Mouse (Mus musculus) kidney, postnatal 0 days (tissue): Measurements from ENCODE around the gene Aff1. TPM values are rescaled to one million over a fixed set of nuclear protein-coding genes. Genes with fewer than 3 reads are reported as not detected.

ENCODE experiments used
- ATAC-seq: fragments of 200-750 bp; cut with Nextera tagmentation; replicated peaks from 2 replicates; pipeline ENCODE4 v1.8.0; 2017; ENCODE audit warnings: low read depth, moderate number of reproducible peaks, moderate TSS enrichment, moderate library complexity; ENCODE audit not compliant: low FRiP score
- DNase-seq: peaks from one replicate; pipeline ENCODE4 v3.0.0-alpha.2; 2016; ENCODE audit warnings: low spot score
- H3K27ac ChIP-seq: fragments of 300-500 bp; sonication (generic); 2 replicates; pipeline ENCODE4 v1.5.1; 2014; ENCODE audit warnings: mild to moderate bottlenecking
- H3K27me3 ChIP-seq: fragments of 300-500 bp; sonication (generic); 2 replicates; pipeline ENCODE4 v1.6.1; 2014; ENCODE audit warnings: low read length, mixed read lengths; ENCODE audit not compliant: insufficient read depth
- H3K36me3 ChIP-seq: fragments of 300-500 bp; sonication (generic); 2 replicates; pipeline ENCODE4 v1.6.1; 2014; ENCODE audit warnings: low read length, mixed read lengths; ENCODE audit not compliant: insufficient read depth
- H3K4me1 ChIP-seq: fragments of 300-500 bp; sonication (generic); replicated peaks from 2 replicates; pipeline ENCODE4 v1.6.1; 2014; ENCODE audit warnings: antibody characterized with exemption, low read length, mixed read lengths; ENCODE audit not compliant: insufficient read depth
- H3K4me2 ChIP-seq: fragments of 300-500 bp; sonication (generic); 2 replicates; pipeline ENCODE4 v1.6.1; 2014; ENCODE audit warnings: mild to moderate bottlenecking, low read length, moderate library complexity, mixed read lengths
- H3K4me3 ChIP-seq: fragments of 300-500 bp; sonication (generic); replicated peaks from 2 replicates; pipeline ENCODE4 v1.5.1; 2014; ENCODE audit warnings: low read depth, low read length
- H3K9ac ChIP-seq: fragments of 300-500 bp; sonication (generic); 2 replicates; pipeline ENCODE4 v1.6.1; 2014; ENCODE audit warnings: low read depth, low read length
- H3K9me3 ChIP-seq: fragments of 300-500 bp; sonication (generic); replicated peaks from 2 replicates; pipeline ENCODE4 v1.6.1; 2016; ENCODE audit warnings: low read length, inconsistent platforms, mixed read lengths
- CTCF ChIP-seq: IDR thresholded peaks from 2 replicates; pipeline ENCODE4 v1.5.1; 2016; ENCODE audit warnings: antibody characterized with exemption, low read depth, mild to moderate bottlenecking, moderate library complexity
- WGBS: fragments of 180-500 bp; shearing (Covaris S2); extraction: QIAGEN DNeasy Blood & Tissue Kit; methylation state at CpG from one replicate; pipeline ENCODE4 v1.1.7; 2014; 5-methylcytosine and 5-hydroxymethylcytosine counted together
- polyA plus RNA-seq: library from polyadenylated mRNA; unstranded; fragments of >200 nt; fragmentation: Nextera tagmentation; extraction: Ambion mirVana; gene quantifications from 2 replicates; pipeline ENCODE4 v1.2.1, GENCODE M21; 2015

Aff1 gene
- polyA plus RNA-seq, 1 experiment from 2014 or later = 14.3 TPM

DNA sequence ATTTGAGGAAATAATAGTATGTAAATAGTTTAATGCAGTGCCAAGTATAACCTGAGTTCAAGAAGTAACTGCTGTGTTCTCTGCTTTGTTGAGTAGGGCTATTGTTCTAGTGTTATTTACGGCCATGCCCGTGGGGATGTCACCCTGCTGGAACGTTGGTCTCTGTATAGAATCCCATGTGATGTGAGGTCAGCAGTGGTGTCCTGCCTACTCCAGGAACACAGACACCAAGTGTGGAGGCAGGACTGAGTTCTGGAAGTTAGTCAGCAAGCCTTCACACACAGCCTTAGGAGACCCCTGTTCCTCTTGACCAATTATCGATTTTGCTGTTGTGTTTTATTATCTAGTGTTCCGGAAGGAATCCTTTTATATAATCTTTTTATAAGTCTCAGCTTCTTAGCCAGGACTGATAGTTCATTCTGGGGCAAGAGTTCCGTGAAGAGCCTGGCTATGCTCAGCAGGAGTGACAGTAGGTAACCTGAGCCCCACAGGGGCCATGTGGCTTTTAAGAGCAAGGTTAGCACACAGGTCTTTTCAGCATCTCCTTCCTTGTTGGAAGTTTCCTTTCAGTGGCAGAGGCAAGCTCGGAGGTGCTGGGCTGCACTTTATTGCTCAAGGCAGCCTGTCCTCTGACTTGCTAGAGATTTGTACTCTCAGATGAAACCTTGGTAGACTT is 115.6 kb downstream of the Aff1 start:
- Histone ChIP-seq H3K4me1 (peaks cover 19% of the 10 kb centered on the region), H3K4me3 (no peak overlapping the region), H3K4me2 (no peak overlapping the region), H3K9ac (no peak overlapping the region), H3K9me3 (no peaks in the 10 kb centered on the region), H3K27me3 (no peaks in the 10 kb centered on the region), H3K36me3 (no peaks in the 10 kb centered on the region), H3K27ac (no peak overlapping the region)
- DNase-seq (no peak), ATAC-seq (no peak)
- WGBS = 42% methylated on average over 7 of the region's 7 CpGs
- TF ChIP-seq CTCF = no peak

DNA sequence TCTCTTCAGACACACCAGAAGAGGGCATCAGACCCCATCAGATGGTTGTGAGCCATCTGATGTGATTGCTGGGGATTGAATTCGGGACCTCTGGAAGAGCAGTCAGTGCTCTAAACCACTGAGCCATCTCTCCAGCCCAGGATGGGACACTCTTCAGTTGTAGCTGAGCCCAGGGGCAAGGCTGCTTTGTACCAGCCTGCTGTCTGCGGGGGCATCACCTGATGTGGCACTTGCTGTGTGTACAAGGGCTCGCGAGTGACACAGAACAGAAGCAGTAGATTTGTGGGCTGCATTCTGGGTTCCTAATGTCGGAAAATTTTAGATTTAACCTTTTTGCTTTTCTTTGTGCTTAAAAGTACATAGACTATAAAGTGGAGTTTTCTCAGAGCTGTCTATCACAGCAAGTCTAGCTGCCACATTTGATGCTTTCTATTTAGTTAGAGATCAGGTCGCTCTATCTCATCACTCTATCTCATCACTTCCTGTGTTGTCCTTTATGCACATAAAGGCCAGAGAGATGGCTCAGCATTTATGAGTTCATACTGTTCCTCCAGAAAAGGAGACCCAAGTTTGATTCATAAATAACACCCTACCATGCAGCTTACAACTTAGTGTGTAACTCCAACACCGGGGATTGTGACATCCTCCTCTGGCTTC is 117.6 kb downstream of the Aff1 start:
- 88% methylated on average over 7 of the region's 7 CpGs for WGBS
- TF ChIP-seq CTCF = no peak
- H3K4me3 ChIP-seq = no peak overlapping the region
- H3K9me3 ChIP-seq = no peaks in the 10 kb centered on the region
- no peak for DNase-seq
- no peak overlapping the region for H3K9ac ChIP-seq
- H3K27ac ChIP-seq = no peak overlapping the region
- H3K4me2 ChIP-seq = no peak overlapping the region
- peaks cover 15% of the 10 kb centered on the region for H3K4me1 ChIP-seq
- no peaks in the 10 kb centered on the region for H3K36me3 ChIP-seq
- no peak for ATAC-seq
- H3K27me3 ChIP-seq = no peaks in the 10 kb centered on the region

DNA sequence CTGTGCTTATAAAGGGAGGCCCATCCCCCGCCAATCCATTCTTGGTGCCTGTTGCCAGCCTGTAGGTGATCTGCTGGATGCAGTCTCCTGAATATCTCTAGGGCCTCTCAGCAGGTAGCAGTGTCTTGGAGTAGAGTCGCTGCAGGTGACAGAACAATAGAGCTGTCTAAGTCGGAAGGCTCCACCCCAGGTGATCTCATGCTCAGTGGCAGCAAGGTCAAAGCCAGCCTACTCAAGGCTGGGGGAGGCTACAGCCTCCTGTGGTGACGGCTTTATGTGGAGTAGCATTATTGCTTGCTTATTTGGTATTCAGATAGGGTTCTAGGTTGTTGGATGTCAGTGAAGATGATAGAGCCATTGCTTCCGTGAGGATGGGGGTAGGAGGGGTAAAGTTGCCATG is 121.1 kb downstream of the Aff1 start:
- no peak for TF ChIP-seq CTCF
- WGBS = 84% methylated on average over 5 of the region's 5 CpGs

DNA sequence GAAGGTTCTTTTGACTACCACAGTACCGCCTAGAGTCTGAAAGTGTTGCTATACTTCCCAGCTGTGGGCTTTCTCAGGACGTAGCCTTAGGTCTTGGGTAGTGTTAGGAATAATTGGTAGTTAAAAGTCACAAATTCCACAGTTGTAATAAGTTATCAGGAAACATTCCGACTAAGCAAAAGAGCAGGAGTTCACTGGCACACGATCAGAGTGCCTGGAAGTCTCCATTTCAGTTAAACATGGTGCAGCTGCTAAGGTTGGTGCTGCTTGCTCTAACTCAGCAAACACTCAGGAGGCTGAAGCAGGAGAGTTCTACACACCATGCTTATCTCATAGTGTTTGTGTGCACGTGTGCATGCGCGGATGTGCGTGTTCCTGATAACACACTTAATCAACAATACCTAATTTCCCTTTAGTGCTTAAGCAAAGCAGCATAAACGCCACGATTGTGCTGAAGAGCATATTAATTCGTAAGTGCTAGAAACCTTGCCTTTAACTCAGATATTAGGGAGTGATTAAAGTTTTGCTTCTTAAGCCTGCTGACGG is 121.9 kb downstream of the Aff1 start:
- no peak overlapping the region for H3K4me2 ChIP-seq
- no peak for DNase-seq
- H3K9ac ChIP-seq = no peak overlapping the region
- H3K4me1 ChIP-seq = peaks cover 3% of the 10 kb centered on the region; the same call in 1 of the 2 replicates
- no peaks in the 10 kb centered on the region for H3K9me3 ChIP-seq
- no peak for ATAC-seq
- 74% methylated on average over 12 of the region's 12 CpGs for WGBS
- H3K4me3 ChIP-seq = no peak overlapping the region
- TF ChIP-seq CTCF = no peak
- H3K36me3 ChIP-seq = 0 out of 2 replicates have a peak, but pooled peaks cover 5% of the 10 kb centered on the region
- H3K27me3 ChIP-seq = no peaks in the 10 kb centered on the region
- 0 out of 2 replicates have a peak overlapping the region, but pooled peaks have one; percentile 63 for H3K27ac ChIP-seq

More for the DNA sequence above, 121.1 kb downstream of the Aff1 start:
- Histone ChIP-seq H3K4me1 (peaks cover 3% of the 10 kb centered on the region; the same call in 1 of the 2 replicates), H3K27ac (no peak overlapping the region), H3K27me3 (no peaks in the 10 kb centered on the region), H3K4me2 (no peak overlapping the region), H3K4me3 (no peak overlapping the region), H3K9me3 (no peaks in the 10 kb centered on the region), H3K9ac (no peak overlapping the region), H3K36me3 (0 out of 2 replicates have a peak, but pooled peaks cover 5% of the 10 kb centered on the region)
- ATAC-seq (no peak), DNase-seq (no peak)

DNA sequence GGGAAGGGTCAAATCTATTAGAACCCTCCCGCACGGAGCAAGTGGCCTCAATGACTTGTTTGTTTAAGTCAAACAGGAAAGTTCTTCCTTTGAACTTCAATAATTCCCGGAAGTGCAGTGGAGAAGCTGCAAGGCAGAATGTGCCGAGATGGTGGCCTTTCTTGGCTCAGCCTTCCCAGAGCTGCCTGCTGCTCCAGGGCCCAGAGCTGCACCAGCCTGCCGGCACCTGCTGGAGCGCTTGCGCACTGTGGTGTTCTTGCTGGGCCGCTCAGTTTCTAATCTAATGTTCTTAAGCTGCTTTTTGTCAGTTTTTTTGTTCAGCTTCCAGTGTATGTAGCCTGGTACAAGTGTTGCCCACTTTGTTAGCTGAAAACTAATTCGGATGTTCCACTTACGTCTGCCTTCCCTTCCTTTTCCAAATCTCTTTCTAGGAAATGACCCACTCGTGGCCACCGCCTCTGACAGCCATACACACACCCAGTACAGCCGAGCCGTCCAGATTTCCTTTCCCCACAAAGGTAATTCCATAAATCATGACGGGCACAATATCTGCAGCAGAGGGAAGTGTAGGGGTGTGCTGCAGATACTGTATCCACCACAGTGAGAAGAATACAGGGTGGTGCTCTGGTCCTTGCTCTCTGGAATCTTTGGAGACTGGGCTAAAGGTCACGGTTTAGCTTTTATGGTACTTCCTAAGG is 122.5 kb downstream of the Aff1 start:
- peaks cover 3% of the 10 kb centered on the region; the same call in 1 of the 2 replicates for H3K4me1 ChIP-seq
- whole genome bisulfite sequencing = 41% methylated on average over 16 of the region's 16 CpGs
- no peaks in the 10 kb centered on the region for H3K27me3 ChIP-seq
- 0 out of 2 replicates have a peak overlapping the region, but pooled peaks have one; percentile 63 for H3K27ac ChIP-seq
- no peak overlapping the region for H3K9ac ChIP-seq
- 0 out of 2 replicates have a peak, but pooled peaks cover 5% of the 10 kb centered on the region for H3K36me3 ChIP-seq
- H3K4me2 ChIP-seq = no peak overlapping the region
- ATAC-seq (no peak), DNase-seq (no peak)
- no peak overlapping the region for H3K4me3 ChIP-seq
- no peaks in the 10 kb centered on the region for H3K9me3 ChIP-seq
- no peak for TF ChIP-seq CTCF

DNA sequence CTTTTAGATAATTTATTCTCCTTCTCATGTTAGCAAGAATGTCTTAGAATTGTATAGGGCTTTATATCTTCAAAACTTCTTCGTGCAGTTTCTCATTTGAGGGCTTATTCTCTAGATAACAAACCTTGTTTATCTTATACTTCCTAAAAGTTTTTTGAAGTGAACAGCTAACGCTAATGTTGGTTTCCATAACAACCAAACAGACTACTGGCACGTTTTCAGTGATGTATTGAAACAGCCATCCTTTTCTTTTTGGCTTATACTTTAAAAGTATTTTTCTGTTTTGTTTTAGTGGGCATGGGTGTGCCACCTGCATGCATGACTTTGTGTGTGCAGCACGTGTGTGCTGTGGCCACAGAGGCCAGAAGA is 123.1 kb downstream of the Aff1 start:
- WGBS = 44% methylated on average over 4 of the region's 4 CpGs
- Histone ChIP-seq H3K9me3 (no peaks in the 10 kb centered on the region), H3K4me2 (no peak overlapping the region), H3K27me3 (no peaks in the 10 kb centered on the region), H3K4me1 (peaks cover 3% of the 10 kb centered on the region; the same call in 1 of the 2 replicates), H3K4me3 (no peak overlapping the region), H3K9ac (no peak overlapping the region), H3K27ac (no peak overlapping the region), H3K36me3 (0 out of 2 replicates have a peak, but pooled peaks cover 5% of the 10 kb centered on the region)
- ATAC-seq (no peak), DNase-seq (no peak)
- TF ChIP-seq CTCF = no peak
